ENCODE assay signal across 33 mouse cellular contexts in genomic region chr14:103723314-103723713, GRCm38 (mm10).
"Had no signal": no experiment of that assay in that cellular context is flagged by ENCODE, and none has a peak within 500 bp of the region (broad histone marks: within the 10 kb centered on the region; RNA-seq: fewer than 3 reads in every experiment).

No protein-coding gene starts in this region.

- DNase-seq: heart, adult 2 months; heart, postnatal 14 days; heart, postnatal 36 days; heart, postnatal 4 days; kidney, adult 11 months; kidney, adult 18-20 months; kidney, adult 2 months; kidney, adult 8-10 months; kidney, adult 9 months; kidney, postnatal 10 days; kidney, postnatal 14 days; kidney, postnatal 25 days; kidney, postnatal 36 days; kidney, postnatal 4 days; layer of hippocampus, adult 9-11 months; layer of hippocampus, postnatal 36 days had no signal

- H3K9ac ChIP-seq: heart, embryonic 12.5 days; heart, embryonic 13.5 days; heart, embryonic 15.5 days; hindbrain, embryonic 12.5 days; hindbrain, embryonic 13.5 days; hindbrain, embryonic 14.5 days; hindbrain, embryonic 15.5 days; intestine, embryonic 15.5 days; kidney, embryonic 15.5 days had no signal

- H3K36me3 ChIP-seq: heart, embryonic 10.5 days; heart, embryonic 12.5 days; heart, embryonic 13.5 days; heart, embryonic 15.5 days; hindbrain, embryonic 12.5 days; hindbrain, embryonic 13.5 days; hindbrain, embryonic 15.5 days; intestine, embryonic 15.5 days; kidney, embryonic 15.5 days had no signal

- H3K4me3 ChIP-seq: heart, adult 2 months; heart, embryonic 10.5 days; heart, embryonic 12.5 days; heart, embryonic 13.5 days; heart, embryonic 15.5 days; hindbrain, embryonic 12.5 days; hindbrain, embryonic 13.5 days; hindbrain, embryonic 15.5 days; intestine, embryonic 15.5 days; kidney, embryonic 15.5 days; layer of hippocampus, adult 2 months had no signal

- H3K27ac ChIP-seq: heart, adult 2 months; heart, embryonic 10.5 days; heart, embryonic 13.5 days; heart, embryonic 15.5 days; hindbrain, embryonic 12.5 days; hindbrain, embryonic 13.5 days; hindbrain, embryonic 14.5 days; hindbrain, embryonic 15.5 days; hindbrain, postnatal 0 days; intestine, embryonic 15.5 days; kidney, embryonic 15.5 days; kidney, postnatal 0 days; layer of hippocampus, adult 2 months had no signal

- H3K27me3 ChIP-seq: heart, embryonic 12.5 days; heart, embryonic 13.5 days; heart, embryonic 15.5 days; hindbrain, embryonic 12.5 days; hindbrain, embryonic 13.5 days; hindbrain, embryonic 15.5 days; intestine, embryonic 15.5 days; kidney, embryonic 15.5 days had no signal

- H3K4me2 ChIP-seq: heart, embryonic 11.5 days; heart, embryonic 12.5 days; heart, embryonic 13.5 days; heart, embryonic 15.5 days; hindbrain, embryonic 12.5 days; hindbrain, embryonic 13.5 days; hindbrain, embryonic 14.5 days; hindbrain, embryonic 15.5 days; intestine, embryonic 15.5 days; kidney, embryonic 15.5 days had no signal

- ATAC-seq: hindbrain, postnatal 0 days; inflammation-experienced regulatory T-cells, adult 6 months; intestine, embryonic 15.5 days; intestine, embryonic 16.5 days; intestine, postnatal 0 days had no signal

- H3K9me3 ChIP-seq: heart, embryonic 10.5 days; heart, embryonic 12.5 days; heart, embryonic 13.5 days; heart, embryonic 15.5 days; hindbrain, embryonic 12.5 days; hindbrain, embryonic 13.5 days; hindbrain, embryonic 15.5 days; intestine, embryonic 15.5 days; kidney, embryonic 15.5 days had no signal

- H3K4me1 ChIP-seq: heart, embryonic 10.5 days; heart, embryonic 12.5 days had no signal
